8 mouse cellular contexts compared by ENCODE assay signal in genomic region chr16:87495716-87496447, GRCm38 (mm10). TPM values are rescaled to one million over a fixed set of nuclear protein-coding genes. Genes with fewer than 3 reads are reported as not detected.
DNase-seq lines count a peak whose midpoint lies in the region; ATAC-seq lines count a peak whose summit lies in the region.

TSS of gene Cct8 (minus strand) at chr16:87495873.

- no peaks in the 10 kb centered on the region for H3K9me3 ChIP-seq in lung, embryonic 16.5 days (ENCODE audit: control insufficient read depth, low read length)

- H3K27ac ChIP-seq in lung, embryonic 16.5 days (ENCODE audit: low read length), result peak within 1 kb of the TSS; percentile 89

- peaks cover 19% of the 10 kb centered on the region for H3K36me3 ChIP-seq in lung, embryonic 16.5 days (ENCODE audit: control insufficient read depth, insufficient read depth, low read length)

- H3K4me2 ChIP-seq in lung, embryonic 16.5 days (ENCODE audit: low read depth, low read length), result peak within 1 kb of the TSS; percentile 88

- peak; percentile 96 to 98 for ATAC-seq in hematopoietic stem cell, adult 5-6 weeks (replicated peaks in 1 of 2; ENCODE audit: insufficient read depth in 1 of 2, low FRiP score in 2 of 2, low TSS enrichment in 1 of 2, low read depth in 1 of 2, poor library complexity in 2 of 2, severe bottlenecking in 2 of 2)
- ATAC-seq in lung, embryonic 16.5 days (ENCODE audit: low read depth), result peak; percentile 96

- H3K9ac ChIP-seq in lung, embryonic 16.5 days (ENCODE audit: low read length), result peak within 1 kb of the TSS; percentile 97

- H3K4me1 ChIP-seq in lung, embryonic 16.5 days (replicated peaks; ENCODE audit: control insufficient read depth, insufficient read depth, low read length), result peaks cover 14% of the 10 kb centered on the region

- H3K27me3 ChIP-seq in lung, embryonic 16.5 days (ENCODE audit: control insufficient read depth, insufficient read depth, low read depth, low read length), result no peaks in the 10 kb centered on the region

- peak within 1 kb of the TSS; percentile 96 for H3K4me3 ChIP-seq in lung, embryonic 16.5 days (ENCODE audit: low read length)

- DNase-seq in MEL-GATA-1-ER (ENCODE audit: extremely low read depth, low read depth), result peak; percentile 93
- DNase-seq in cerebellum, adult 8-10 months, result peak; percentile 95
- DNase-seq in forelimb bud, embryonic 11.5 days (ENCODE audit: low read depth, low spot score), result peak; percentile 97
- DNase-seq in layer of hippocampus, adult 9-10 months (ENCODE audit: low spot score), result peak; percentile 90
- DNase-seq in ovary, postnatal 10 days (ENCODE audit: low spot score), result peak; percentile 81
- DNase-seq in thymus, postnatal 10 days (ENCODE audit: low spot score in 2 of 2), result peak; percentile 96 to 98

- WGBS in lung, embryonic 16.5 days, result under 1% methylated on average over 48 of the region's 48 CpGs

RNA-seq across cellular contexts. Expression of gene Cct8, which starts in this region (rescaled TPM):
- 511 and 633 TPM in 2 replicates for total RNA-seq in hematopoietic stem cell, adult 5-6 weeks (2017)
- 354 and 375 TPM in 2 replicates for polyA plus RNA-seq in lung, embryonic 16.5 days (2015; fragmentation: Nextera tagmentation; extraction: Ambion mirVana)

Comparison
In these comparisons a context has a peak if more than half of its experiments do, and no peak if none do; other contexts are left out.
1. Peak in every context shown above with its lines: DNase-seq, ATAC-seq, H3K4me3 ChIP-seq and H3K27ac ChIP-seq.